Mouse (Mus musculus): ENCODE results near the gene Agbl4. TPM values are rescaled to one million over a fixed set of nuclear protein-coding genes. Genes with fewer than 3 reads are reported as not detected.
"Not testable (repeated sequence)": the region's sequence is repeated elsewhere in the genome, so short reads cannot be mapped to it uniquely, and the experiment has no call there.

Agbl4 gene
- polyA plus RNA-seq, 1 experiment, result 0.21 TPM

DNA sequence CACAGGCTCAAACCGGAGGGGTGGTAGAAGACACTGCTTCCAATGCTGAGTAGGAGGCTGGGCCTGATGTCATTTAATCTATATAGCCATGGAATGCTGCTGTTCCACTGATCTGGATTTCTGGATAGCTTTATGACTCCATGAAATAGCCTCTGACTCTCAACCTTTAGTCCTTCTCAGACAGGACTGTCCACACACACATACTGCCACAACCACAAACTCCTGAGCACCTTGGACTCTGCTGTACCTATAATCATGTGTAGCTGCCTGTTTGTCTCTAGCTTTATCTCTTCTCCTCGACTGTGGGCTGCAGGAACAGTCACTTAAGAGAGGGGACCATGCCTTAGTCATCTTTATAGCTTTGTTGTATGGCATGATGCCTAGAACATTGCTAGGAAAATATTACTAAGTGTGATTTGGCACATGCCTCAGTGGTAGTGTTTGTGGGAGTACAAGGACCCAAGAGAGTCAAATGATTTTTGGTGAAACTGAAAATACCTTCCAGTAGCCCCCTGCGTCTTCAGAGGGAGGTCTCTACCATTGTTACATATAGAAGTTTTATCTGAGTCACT is 817.8 kb downstream of the Agbl4 start:
- no peaks in the 10 kb centered on the region for H3K4me1 ChIP-seq (ENCODE audit: control insufficient read depth, insufficient read depth, low read length)
- TF ChIP-seq CTCF (IDR thresholded peaks at IDR 0.05; ENCODE audit: insufficient read depth, low read length) (no peak), POLR2A (IDR thresholded peaks at IDR 0.05; ENCODE audit: borderline replicate concordance, extremely low read depth, low read depth, low read length) (no peak)
- 61% methylated on average over 3 of the region's 3 CpGs for WGBS
- no peak overlapping the region for H3K4me3 ChIP-seq (replicated peaks; ENCODE audit: extremely low read depth, low read depth, low read length)
- no peak for DNase-seq

DNA sequence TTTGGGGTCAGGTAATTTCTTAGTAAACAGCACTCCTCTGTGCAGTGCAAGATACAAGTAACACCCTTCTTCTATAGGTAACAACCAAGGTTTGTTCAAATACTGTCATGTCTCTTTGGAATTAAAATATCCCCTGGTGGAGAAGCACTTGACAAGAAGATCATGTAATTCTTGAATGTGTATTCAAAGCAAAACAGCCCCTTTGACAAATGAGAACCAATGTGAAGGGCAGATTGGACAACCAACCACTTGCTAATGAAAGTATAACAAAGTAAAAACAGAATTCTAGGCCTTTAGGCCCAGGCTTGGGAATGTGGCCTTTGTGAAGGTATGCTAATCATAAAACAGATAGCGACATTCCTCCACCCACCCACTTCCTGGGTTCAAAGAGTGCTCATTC is 821.6 kb downstream of the Agbl4 start:
- H3K4me1 ChIP-seq (ENCODE audit: control insufficient read depth, insufficient read depth, low read length); DNase-seq; H3K4me3 ChIP-seq (replicated peaks; ENCODE audit: extremely low read depth, low read depth, low read length): not testable (repeated sequence)
- WGBS, result 61% methylated on average over 1 of the region's 1 CpGs

DNA sequence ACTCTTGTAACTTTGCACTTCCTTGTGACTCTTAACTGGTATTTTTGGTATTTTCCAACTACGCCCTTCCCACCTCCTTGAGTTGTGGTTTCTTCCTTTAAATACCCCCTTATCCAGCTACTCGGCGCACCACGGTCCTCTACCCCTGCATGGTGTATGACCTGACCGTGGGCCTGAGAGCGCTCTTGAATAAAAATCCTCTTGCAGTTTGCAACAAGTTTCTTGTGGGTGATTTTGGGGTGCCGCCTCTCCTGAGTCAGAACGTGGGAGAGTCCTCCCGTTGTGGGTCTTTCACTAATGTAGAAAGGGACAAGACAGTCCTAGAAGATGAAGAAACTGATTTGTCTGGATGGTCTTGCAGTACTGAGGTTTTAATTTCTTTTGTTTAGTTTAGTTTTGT is 822.1 kb downstream of the Agbl4 start:
- not testable (repeated sequence) for H3K4me1 ChIP-seq (ENCODE audit: control insufficient read depth, insufficient read depth, low read length); H3K4me3 ChIP-seq (replicated peaks; ENCODE audit: extremely low read depth, low read depth, low read length); DNase-seq
- WGBS, result 87% methylated on average over 9 of the region's 9 CpGs

DNA sequence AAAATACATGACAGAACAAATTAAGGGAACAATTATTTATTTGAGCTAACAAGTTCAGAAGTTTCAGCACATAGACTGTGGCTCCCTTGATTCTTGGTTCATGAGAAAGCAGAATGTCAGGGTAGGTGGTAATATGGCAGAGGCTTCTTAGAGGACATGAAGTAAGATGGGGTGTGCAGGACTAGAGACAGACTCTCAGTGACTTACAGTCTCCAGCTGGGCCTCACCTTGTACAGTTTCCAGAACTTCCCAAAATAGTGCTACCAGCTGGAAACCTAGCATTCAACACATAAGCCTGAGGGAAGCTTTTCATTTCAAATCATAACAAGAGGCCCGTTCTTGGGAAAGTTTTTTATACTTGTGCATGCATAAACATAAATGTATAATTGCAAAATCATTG is 836.4 kb downstream of the Agbl4 start:
- WGBS, result 47% methylated on average over 1 of the region's 1 CpGs
- Histone ChIP-seq H3K4me1 (ENCODE audit: control insufficient read depth, insufficient read depth, low read length) (no peaks in the 10 kb centered on the region), H3K4me3 (replicated peaks; ENCODE audit: extremely low read depth, low read depth, low read length) (no peak overlapping the region)
- TF ChIP-seq CTCF (IDR thresholded peaks at IDR 0.05; ENCODE audit: insufficient read depth, low read length) (no peak), POLR2A (IDR thresholded peaks at IDR 0.05; ENCODE audit: borderline replicate concordance, extremely low read depth, low read depth, low read length) (no peak)
- DNase-seq, result no peak

DNA sequence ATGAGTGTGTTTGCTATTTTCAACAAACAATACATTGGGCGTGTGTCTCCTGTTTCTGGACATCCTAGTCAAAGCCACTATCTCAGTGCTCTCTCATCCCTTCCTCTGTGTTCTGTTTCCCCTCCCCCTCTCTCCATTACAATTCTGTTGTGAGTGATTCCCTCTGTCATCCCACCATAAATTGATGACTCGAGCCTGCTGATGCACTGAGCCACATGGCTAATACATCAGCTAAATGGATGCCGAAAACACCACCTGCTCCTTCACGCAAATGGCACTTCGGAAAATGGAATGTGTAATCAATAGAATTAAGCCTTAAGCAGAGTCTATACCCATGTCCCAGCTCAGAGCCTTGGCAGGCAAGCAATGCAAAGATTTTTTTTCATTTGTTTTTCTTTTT is 854.5 kb downstream of the Agbl4 start:
- no peak for DNase-seq

DNA sequence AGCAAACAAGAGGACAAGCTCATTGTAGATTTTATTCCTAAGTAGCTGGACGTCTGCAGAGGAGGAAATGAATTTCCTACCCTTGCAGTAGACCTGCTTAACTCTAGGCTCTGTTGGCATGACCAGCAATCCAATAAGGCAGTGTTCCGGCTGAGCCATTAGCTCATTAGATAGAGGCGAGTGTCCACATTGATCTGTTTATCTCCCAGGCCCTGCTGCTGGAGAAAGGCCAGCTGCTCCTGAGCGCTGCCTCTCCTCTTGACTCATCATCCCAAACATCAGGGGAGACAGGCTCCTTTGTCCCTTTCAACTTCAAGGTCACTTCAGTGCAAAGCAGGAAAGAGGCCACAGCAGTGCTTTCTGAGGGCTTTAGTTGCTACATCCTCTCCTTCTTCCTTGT is 858.0 kb downstream of the Agbl4 start:
- no peak for DNase-seq
- 26% methylated on average over 4 of the region's 4 CpGs for WGBS
- TF ChIP-seq CTCF (IDR thresholded peaks at IDR 0.05; ENCODE audit: insufficient read depth, low read length) (no peak), POLR2A (IDR thresholded peaks at IDR 0.05; ENCODE audit: borderline replicate concordance, extremely low read depth, low read depth, low read length) (no peak)
- H3K4me3 ChIP-seq (replicated peaks; ENCODE audit: extremely low read depth, low read depth, low read length), result no peak overlapping the region
- no peaks in the 10 kb centered on the region; the same call in 1 of the 2 replicates for H3K4me1 ChIP-seq (ENCODE audit: control insufficient read depth, insufficient read depth, low read length)

More for the DNA sequence above, 854.5 kb downstream of the Agbl4 start:
- TF ChIP-seq CTCF (IDR thresholded peaks at IDR 0.05; ENCODE audit: insufficient read depth, low read length) (no peak), POLR2A (IDR thresholded peaks at IDR 0.05; ENCODE audit: borderline replicate concordance, extremely low read depth, low read depth, low read length) (no peak)
- no peaks in the 10 kb centered on the region; the same call in 1 of the 2 replicates for H3K4me1 ChIP-seq (ENCODE audit: control insufficient read depth, insufficient read depth, low read length)
- 80% methylated on average over 5 of the region's 5 CpGs for WGBS
- H3K4me3 ChIP-seq (replicated peaks; ENCODE audit: extremely low read depth, low read depth, low read length), result no peak overlapping the region

DNA sequence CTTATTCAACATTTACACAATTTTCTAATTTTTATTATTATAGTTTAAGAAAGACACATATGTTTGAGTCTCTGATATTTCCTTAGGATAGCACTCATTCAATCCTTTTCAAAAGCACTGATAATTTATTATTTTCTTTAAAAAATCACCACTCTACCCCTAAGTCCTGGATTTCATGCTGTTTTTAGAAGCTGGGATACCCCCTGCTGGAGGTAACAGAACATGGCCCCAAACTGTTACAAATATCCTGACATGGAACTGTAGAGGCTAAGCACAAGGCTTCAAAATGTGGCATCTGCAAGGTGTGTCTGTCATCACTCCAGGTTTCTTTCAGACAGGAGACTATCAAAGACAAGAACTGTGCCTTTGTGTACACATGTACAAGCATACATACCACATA is 859.5 kb downstream of the Agbl4 start:
- DNase-seq, result no peak
- Histone ChIP-seq H3K4me3 (replicated peaks; ENCODE audit: extremely low read depth, low read depth, low read length) (no peak overlapping the region), H3K4me1 (ENCODE audit: control insufficient read depth, insufficient read depth, low read length) (no peaks in the 10 kb centered on the region; the same call in 1 of the 2 replicates)
- no peak for TF ChIP-seq POLR2A (IDR thresholded peaks at IDR 0.05; ENCODE audit: borderline replicate concordance, extremely low read depth, low read depth, low read length)
- TF ChIP-seq CTCF (IDR thresholded peaks at IDR 0.05; ENCODE audit: insufficient read depth, low read length), result no peak

DNA sequence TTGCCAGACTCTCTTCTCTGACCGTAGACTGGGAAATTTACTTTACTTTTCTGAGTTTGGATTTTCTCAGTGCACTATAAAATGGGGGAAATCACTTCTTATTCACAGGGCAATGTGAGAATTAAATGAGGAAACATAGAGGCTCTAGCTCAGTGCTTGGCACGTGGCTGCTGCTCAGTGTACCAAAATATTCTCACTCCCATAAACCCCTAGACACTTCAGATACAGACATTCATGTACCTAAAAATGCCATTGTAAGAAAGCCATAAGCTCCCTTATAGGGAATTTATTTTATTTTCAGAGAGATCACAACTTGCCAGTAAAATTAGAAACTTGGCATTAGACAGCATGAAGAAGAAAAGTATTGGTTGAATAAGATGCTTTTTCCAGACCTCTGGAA is 883.5 kb downstream of the Agbl4 start:
- TF ChIP-seq CTCF (IDR thresholded peaks at IDR 0.05; ENCODE audit: insufficient read depth, low read length), result no peak
- TF ChIP-seq POLR2A (IDR thresholded peaks at IDR 0.05; ENCODE audit: borderline replicate concordance, extremely low read depth, low read depth, low read length), result no peak
- Histone ChIP-seq H3K4me1 (ENCODE audit: control insufficient read depth, insufficient read depth, low read length) (no peaks in the 10 kb centered on the region), H3K4me3 (replicated peaks; ENCODE audit: extremely low read depth, low read depth, low read length) (no peak overlapping the region)
- DNase-seq, result no peak
- WGBS, result 65% methylated on average over 2 of the region's 2 CpGs

DNA sequence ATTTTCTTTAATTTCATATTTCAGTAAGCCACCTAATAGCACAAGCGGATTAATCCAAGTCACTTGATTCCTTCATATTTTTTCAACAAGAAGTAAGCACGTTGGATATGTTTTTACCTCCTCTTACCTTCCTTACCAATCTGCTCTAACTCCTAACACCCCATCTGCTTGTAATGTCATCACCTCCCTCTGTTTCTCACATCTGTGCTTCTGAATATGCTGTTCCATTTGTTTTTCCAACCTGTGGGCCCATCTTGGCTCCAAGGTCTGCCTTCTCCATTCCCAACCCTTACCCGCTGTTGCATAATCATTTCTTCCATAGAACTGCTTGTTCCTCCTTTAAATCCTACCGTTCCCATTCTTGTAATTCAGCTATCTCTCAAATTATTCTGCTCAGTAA is 884.4 kb downstream of the Agbl4 start:
- Histone ChIP-seq H3K4me1 (ENCODE audit: control insufficient read depth, insufficient read depth, low read length) (no peaks in the 10 kb centered on the region), H3K4me3 (replicated peaks; ENCODE audit: extremely low read depth, low read depth, low read length) (no peak overlapping the region)
- WGBS, result 85% methylated on average over 4 of the region's 4 CpGs
- DNase-seq, result no peak
- no peak for TF ChIP-seq POLR2A (IDR thresholded peaks at IDR 0.05; ENCODE audit: borderline replicate concordance, extremely low read depth, low read depth, low read length)
- TF ChIP-seq CTCF (IDR thresholded peaks at IDR 0.05; ENCODE audit: insufficient read depth, low read length), result no peak

DNA sequence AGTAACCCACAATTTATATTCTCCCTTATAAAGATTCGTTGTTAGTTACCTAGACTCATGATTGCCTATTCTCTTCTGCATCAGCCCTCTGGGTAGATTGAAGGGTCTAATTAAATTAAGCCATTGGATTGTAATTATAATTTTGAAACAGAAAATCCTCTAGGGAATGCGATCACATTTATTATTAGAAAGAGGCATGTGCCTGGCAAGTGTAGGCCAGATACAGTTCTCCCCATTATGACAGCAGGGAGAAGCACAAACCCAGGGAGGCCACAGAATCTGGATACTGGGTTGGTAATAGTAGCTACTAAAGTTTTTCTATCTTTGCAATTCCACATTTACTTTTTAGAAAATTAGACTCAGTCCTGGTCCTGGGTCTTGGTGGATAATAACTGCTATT is 887.2 kb downstream of the Agbl4 start:
- TF ChIP-seq POLR2A (IDR thresholded peaks at IDR 0.05; ENCODE audit: borderline replicate concordance, extremely low read depth, low read depth, low read length), result no peak
- TF ChIP-seq CTCF (IDR thresholded peaks at IDR 0.05; ENCODE audit: insufficient read depth, low read length), result no peak
- whole genome bisulfite sequencing, result 90% methylated on average over 2 of the region's 2 CpGs
- Histone ChIP-seq H3K4me3 (replicated peaks; ENCODE audit: extremely low read depth, low read depth, low read length) (no peak overlapping the region), H3K4me1 (ENCODE audit: control insufficient read depth, insufficient read depth, low read length) (no peaks in the 10 kb centered on the region)
- DNase-seq, result no peak
